Comparison of ENCODE assay signal across 7 mouse cellular contexts in genomic region chr1:36444471-36445464, GRCm38 (mm10). TPM values are rescaled to one million over a fixed set of nuclear protein-coding genes. Genes with fewer than 3 reads are reported as not detected.
DNase-seq lines count a peak whose midpoint lies in the region; ATAC-seq lines count a peak whose summit lies in the region.

Gene Lman2l (minus strand): TSS chr1:36445271.

- ATAC-seq in embryonic facial prominence, embryonic 11.5 days (replicated peaks; ENCODE audit: insufficient number of reproducible peaks, low FRiP score, low TSS enrichment, low read depth), result peak; percentile 99
- ATAC-seq in granulocyte monocyte progenitor cell, adult 5-6 weeks (replicated peaks; ENCODE audit: poor library complexity, severe bottlenecking), result peak; percentile 95
- peak; percentile 100 for ATAC-seq in midbrain, embryonic 13.5 days

- peak within 1 kb of the TSS; percentile 82 for H3K4me2 ChIP-seq in embryonic facial prominence, embryonic 11.5 days (ENCODE audit: low read depth, low read length)
- peak within 1 kb of the TSS; percentile 65 for H3K4me2 ChIP-seq in midbrain, embryonic 13.5 days (replicated peaks)

- H3K36me3 ChIP-seq in embryonic facial prominence, embryonic 11.5 days (replicated peaks; ENCODE audit: control insufficient read depth, insufficient read depth, low read depth, low read length), result no peaks in the 10 kb centered on the region
- H3K36me3 ChIP-seq in limb, embryonic 10.5 days, result peaks cover 34% of the 10 kb centered on the region
- peaks cover 18% of the 10 kb centered on the region for H3K36me3 ChIP-seq in midbrain, embryonic 13.5 days

- H3K9me3 ChIP-seq in embryonic facial prominence, embryonic 11.5 days (replicated peaks; ENCODE audit: control insufficient read depth, low read length), result no peaks in the 10 kb centered on the region
- H3K9me3 ChIP-seq in limb, embryonic 10.5 days (replicated peaks), result no peaks in the 10 kb centered on the region
- no peaks in the 10 kb centered on the region for H3K9me3 ChIP-seq in midbrain, embryonic 13.5 days

- H3K27me3 ChIP-seq in embryonic facial prominence, embryonic 11.5 days (ENCODE audit: control insufficient read depth, insufficient read depth, low read length), result no peaks in the 10 kb centered on the region
- no peaks in the 10 kb centered on the region for H3K27me3 ChIP-seq in limb, embryonic 10.5 days (ENCODE audit: low read depth, poor library complexity, severe bottlenecking)
- no peaks in the 10 kb centered on the region for H3K27me3 ChIP-seq in midbrain, embryonic 13.5 days

- under 1% methylated on average over 50 of the region's 57 CpGs for WGBS in embryonic facial prominence, embryonic 11.5 days
- WGBS in limb, embryonic 10.5 days, result 1% methylated on average over 57 of the region's 57 CpGs
- under 1% methylated on average over 57 of the region's 57 CpGs for WGBS in midbrain, embryonic 13.5 days

- DNase-seq in adrenal gland, postnatal 14 days, result peak; percentile 99
- peak; percentile 98 for DNase-seq in embryonic facial prominence, embryonic 11.5 days (ENCODE audit: low spot score)
- DNase-seq in kidney, adult 11 months, result peak; percentile 98
- peak; percentile 94 for DNase-seq in limb, embryonic 10.5 days (ENCODE audit: low spot score)
- peak; percentile 87 for DNase-seq in spleen, adult 12 weeks (ENCODE audit: low spot score)

- peak within 1 kb of the TSS; percentile 59; the same call in 1 of the 2 replicates for H3K27ac ChIP-seq in embryonic facial prominence, embryonic 11.5 days (replicated peaks; ENCODE audit: low read depth, low read length)
- H3K27ac ChIP-seq in limb, embryonic 10.5 days, result peak within 1 kb of the TSS; percentile 92
- peak within 1 kb of the TSS; percentile 86 for H3K27ac ChIP-seq in midbrain, embryonic 13.5 days

- peak within 1 kb of the TSS; percentile 79 for H3K9ac ChIP-seq in embryonic facial prominence, embryonic 11.5 days (replicated peaks; ENCODE audit: low read length)
- peak within 1 kb of the TSS; percentile 80 for H3K9ac ChIP-seq in midbrain, embryonic 13.5 days (replicated peaks)

- no peaks in the 10 kb centered on the region for H3K4me1 ChIP-seq in embryonic facial prominence, embryonic 11.5 days (ENCODE audit: control insufficient read depth, insufficient read depth, low read length)
- H3K4me1 ChIP-seq in limb, embryonic 10.5 days, result peaks cover 10% of the 10 kb centered on the region
- H3K4me1 ChIP-seq in midbrain, embryonic 13.5 days (replicated peaks), result peaks cover 18% of the 10 kb centered on the region

- H3K4me3 ChIP-seq in embryonic facial prominence, embryonic 11.5 days (ENCODE audit: low read depth, low read length), result peak within 1 kb of the TSS; percentile 81
- peak within 1 kb of the TSS; percentile 90 for H3K4me3 ChIP-seq in limb, embryonic 10.5 days
- peak within 1 kb of the TSS; percentile 76 for H3K4me3 ChIP-seq in midbrain, embryonic 13.5 days (replicated peaks)

RNA-seq across cellular contexts. Expression of gene Lman2l, which starts in this region (rescaled TPM):
- 26.2 and 30.7 TPM in 2 replicates for total RNA-seq in adrenal gland, postnatal 14 days (2021)
- polyA plus RNA-seq in embryonic facial prominence, embryonic 11.5 days (2014; fragmentation: Nextera tagmentation; extraction: Ambion mirVana), result 31.7 and 35.0 TPM in 2 replicates
- 21.0 and 25.0 TPM in 2 replicates for total RNA-seq in granulocyte monocyte progenitor cell, adult 5-6 weeks (2014; fragmentation: Nextera tagmentation)
- total RNA-seq in granulocyte monocyte progenitor cell, adult 5-6 weeks (2017), result 5.9 and 6.3 TPM in 2 replicates
- polyA plus RNA-seq in limb, embryonic 10.5 days (2016; fragmentation: Nextera tagmentation; extraction: Ambion mirVana), result 53.7 and 59.8 TPM in 2 replicates
- 66.8 and 72.1 TPM in 2 replicates for polyA plus RNA-seq in midbrain, embryonic 13.5 days (2015; fragmentation: Nextera tagmentation; extraction: Ambion mirVana)

Comparison
In these comparisons a context has a peak if more than half of its experiments do, and no peak if none do; other contexts are left out.
1. Peak in every context shown above with its lines: DNase-seq, ATAC-seq, H3K4me3 ChIP-seq and H3K27ac ChIP-seq.